Mouse (Mus musculus): ENCODE data around the gene Rpl23a. TPM values are rescaled to one million over a fixed set of nuclear protein-coding genes. Genes with fewer than 3 reads are reported as not detected.
"Not testable (repeated sequence)": the region's sequence is repeated elsewhere in the genome, so short reads cannot be mapped to it uniquely, and the experiment has no call there.

Gene Rpl23a
- polyA plus RNA-seq, 1 experiment from 2014 or later: 1,157 TPM

GRCm38 (mm10) chr11:78195101-78195863, 11.9 kb upstream of the Rpl23a start:
- DNase-seq (ENCODE audit: low spot score): no peak
- Histone ChIP-seq H3K4me1 (peaks cover 29% of the 10 kb centered on the region), H3K27ac (peak overlapping the region; percentile 80), H3K27me3 (ENCODE audit: low read depth, poor library complexity, severe bottlenecking) (no peaks in the 10 kb centered on the region), H3K9me3 (replicated peaks) (no peaks in the 10 kb centered on the region), H3K36me3 (peaks cover 42% of the 10 kb centered on the region), H3K4me3 (peak overlapping the region; percentile 58)
- 64% methylated on average over 23 of the region's 23 CpGs for WGBS

- Histone ChIP-seq H3K4me3 (peak overlapping the region; percentile 58), H3K27ac (peak overlapping the region; percentile 80), H3K9me3 (replicated peaks) (no peaks in the 10 kb centered on the region), H3K27me3 (ENCODE audit: low read depth, poor library complexity, severe bottlenecking) (no peaks in the 10 kb centered on the region), H3K4me1 (peaks cover 37% of the 10 kb centered on the region), H3K36me3 (peaks cover 45% of the 10 kb centered on the region)
- WGBS: 3% methylated on average over 30 of the region's 30 CpGs
- peak; percentile 86 for DNase-seq (ENCODE audit: low spot score)
Measured at GRCm38 (mm10) chr11:78194411-78195100, 11.2 kb upstream of the Rpl23a start.

- Histone ChIP-seq H3K27ac (peak within 1 kb of the TSS; percentile 80; the same call in 1 of the 2 replicates), H3K4me3 (peak within 1 kb of the TSS; percentile 58), H3K9me3 (replicated peaks) (no peaks in the 10 kb centered on the region), H3K4me1 (peaks cover 40% of the 10 kb centered on the region), H3K36me3 (peaks cover 45% of the 10 kb centered on the region), H3K27me3 (ENCODE audit: low read depth, poor library complexity, severe bottlenecking) (no peaks in the 10 kb centered on the region)
- WGBS: 89% methylated on average over 1 of the region's 1 CpGs
- no peak for DNase-seq (ENCODE audit: low spot score)
Measured at GRCm38 (mm10) chr11:78193113-78193512, 9.7 kb upstream of the Rpl23a start, which contains the start of gene Proca1. Proca1 (plus strand) TSS chr11:78193392.

GRCm38 (mm10) chr11:78190041-78190440, 6.7 kb upstream of the Rpl23a start:
- Histone ChIP-seq H3K9me3 (replicated peaks) (no peaks in the 10 kb centered on the region), H3K4me3 (peak overlapping the region; percentile 86), H3K27ac (peak overlapping the region; percentile 100), H3K27me3 (ENCODE audit: low read depth, poor library complexity, severe bottlenecking) (no peaks in the 10 kb centered on the region), H3K36me3 (peaks cover 45% of the 10 kb centered on the region), H3K4me1 (peaks cover 34% of the 10 kb centered on the region)
- no peak for DNase-seq (ENCODE audit: low spot score)
- 64% methylated on average over 6 of the region's 6 CpGs for WGBS

- Histone ChIP-seq H3K4me1 (peaks cover 28% of the 10 kb centered on the region), H3K4me3 (peak overlapping the region; percentile 86), H3K9me3 (replicated peaks) (no peaks in the 10 kb centered on the region), H3K36me3 (peaks cover 43% of the 10 kb centered on the region), H3K27ac (peak overlapping the region; percentile 100), H3K27me3 (ENCODE audit: low read depth, poor library complexity, severe bottlenecking) (no peaks in the 10 kb centered on the region)
- WGBS: under 1% methylated on average over 42 of the region's 42 CpGs
- peak; percentile 96 for DNase-seq (ENCODE audit: low spot score)
Measured at GRCm38 (mm10) chr11:78189234-78190040, 6.1 kb upstream of the Rpl23a start.

- Histone ChIP-seq H3K36me3 (peaks cover 35% of the 10 kb centered on the region), H3K4me1 (peaks cover 30% of the 10 kb centered on the region), H3K9me3 (replicated peaks) (no peaks in the 10 kb centered on the region), H3K4me3 (peak within 1 kb of the TSS; percentile 86), H3K27me3 (ENCODE audit: low read depth, poor library complexity, severe bottlenecking) (no peaks in the 10 kb centered on the region), H3K27ac (peak within 1 kb of the TSS; percentile 100)
- under 1% methylated on average over 78 of the region's 80 CpGs for WGBS
- DNase-seq (ENCODE audit: low spot score): peak; percentile 92
Measured at GRCm38 (mm10) chr11:78188331-78189233, 5.2 kb upstream of the Rpl23a start, which contains the start of gene Rab34. Rab34 (plus strand) TSS chr11:78188430.

- 95% methylated on average over 6 of the region's 6 CpGs for WGBS
- H3K9me3 ChIP-seq (replicated peaks); H3K4me3 ChIP-seq; H3K27ac ChIP-seq; DNase-seq (ENCODE audit: low spot score); H3K27me3 ChIP-seq (ENCODE audit: low read depth, poor library complexity, severe bottlenecking): not testable (repeated sequence)
- H3K36me3 ChIP-seq: peaks cover 29% of the 10 kb centered on the region
- H3K4me1 ChIP-seq: peaks cover 43% of the 10 kb centered on the region
Measured at GRCm38 (mm10) chr11:78184702-78185101, 1.3 kb upstream of the Rpl23a start.

GRCm38 (mm10) chr11:78183884-78184514, 615 bp upstream of the Rpl23a start:
- Histone ChIP-seq H3K4me1 (peaks cover 45% of the 10 kb centered on the region), H3K27ac (peak overlapping the region; percentile 98), H3K4me3 (peak overlapping the region; percentile 96), H3K36me3 (peaks cover 36% of the 10 kb centered on the region), H3K9me3 (replicated peaks) (no peaks in the 10 kb centered on the region), H3K27me3 (ENCODE audit: low read depth, poor library complexity, severe bottlenecking) (no peaks in the 10 kb centered on the region)
- DNase-seq (ENCODE audit: low spot score): no peak
- 52% methylated on average over 10 of the region's 10 CpGs for WGBS

GRCm38 (mm10) chr11:78182450-78182849, 934 bp downstream of the Rpl23a start:
- Histone ChIP-seq H3K36me3 (peaks cover 39% of the 10 kb centered on the region), H3K27ac (peak overlapping the region; percentile 98), H3K4me3 (peak overlapping the region; percentile 96), H3K27me3 (ENCODE audit: low read depth, poor library complexity, severe bottlenecking) (no peaks in the 10 kb centered on the region), H3K4me1 (peaks cover 57% of the 10 kb centered on the region), H3K9me3 (replicated peaks) (no peaks in the 10 kb centered on the region)
- DNase-seq (ENCODE audit: low spot score): no peak
- 9% methylated on average over 7 of the region's 7 CpGs for WGBS

GRCm38 (mm10) chr11:78181830-78182357, 1.5 kb downstream of the Rpl23a start:
- Histone ChIP-seq H3K4me1 (peaks cover 62% of the 10 kb centered on the region), H3K36me3 (peaks cover 39% of the 10 kb centered on the region), H3K9me3 (replicated peaks) (no peaks in the 10 kb centered on the region), H3K4me3 (peak overlapping the region; percentile 96), H3K27me3 (ENCODE audit: low read depth, poor library complexity, severe bottlenecking) (no peaks in the 10 kb centered on the region), H3K27ac (peak overlapping the region; percentile 98)
- DNase-seq (ENCODE audit: low spot score): no peak
- WGBS: 51% methylated on average over 2 of the region's 2 CpGs

GRCm38 (mm10) chr11:78180081-78180761, 3.2 kb downstream of the Rpl23a start:
- no peaks in the 10 kb centered on the region for H3K27me3 ChIP-seq (ENCODE audit: low read depth, poor library complexity, severe bottlenecking)
- no peak for DNase-seq (ENCODE audit: low spot score)
- no peak overlapping the region for H3K27ac ChIP-seq
- no peaks in the 10 kb centered on the region for H3K9me3 ChIP-seq (replicated peaks)
- H3K4me3 ChIP-seq: peak overlapping the region; percentile 61
- H3K36me3 ChIP-seq: peaks cover 39% of the 10 kb centered on the region
- WGBS: 83% methylated on average over 6 of the region's 6 CpGs
- peaks cover 71% of the 10 kb centered on the region for H3K4me1 ChIP-seq

Data from limb, embryonic 10.5 days (tissue).